8 mouse cellular contexts compared by ENCODE assay signal in the genomic region with DNA sequence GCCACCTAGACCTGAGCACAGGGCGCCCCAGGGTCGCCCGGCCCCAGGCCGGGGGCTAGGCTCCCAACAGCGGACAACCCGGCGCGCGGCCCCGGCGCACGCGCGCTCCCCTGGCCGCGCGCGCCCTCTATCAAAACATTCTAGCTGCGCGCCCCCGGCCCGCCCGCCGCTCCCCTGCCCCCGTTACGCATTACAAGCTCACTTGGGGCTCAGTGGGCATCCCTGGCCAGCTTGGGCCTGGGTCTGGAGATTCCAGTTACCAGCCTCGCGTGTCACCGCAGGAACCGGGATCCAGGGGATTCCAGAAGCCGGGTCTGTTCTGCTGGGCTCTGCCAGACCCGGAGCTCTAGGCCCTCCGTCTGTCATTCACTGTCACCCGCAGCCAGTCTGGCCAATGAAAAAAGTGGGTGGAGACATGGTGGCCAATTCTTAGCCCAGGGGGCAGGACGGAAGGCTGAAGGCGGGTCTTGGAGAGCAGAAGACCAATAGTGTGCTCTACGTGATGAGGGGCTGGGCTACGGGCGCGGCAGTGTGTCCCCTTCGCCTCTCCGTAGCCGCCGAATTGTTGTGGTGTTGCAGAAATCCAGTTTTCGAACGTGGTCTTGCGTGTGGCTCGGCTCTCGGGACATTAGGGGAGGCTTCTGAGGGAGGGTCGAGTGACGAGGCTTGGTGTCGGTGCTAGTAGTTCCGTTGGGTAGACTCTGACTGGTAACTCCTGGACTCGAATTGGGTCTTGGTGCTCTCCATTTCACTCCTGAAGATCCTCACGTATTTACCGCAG. TPM values are rescaled to one million over a fixed set of nuclear protein-coding genes. Genes with fewer than 3 reads are reported as not detected.
DNase-seq lines count a peak whose midpoint lies in the region; ATAC-seq lines count a peak whose summit lies in the region.

A gene (plus strand): TSS at position 530 of the 781 bp plus-strand sequence.
A gene (minus strand): TSS at position 575 of the 781 bp plus-strand sequence.

- peak within 1 kb of the TSS; percentile 84 for H3K27ac ChIP-seq in forebrain, embryonic 14.5 days (ENCODE audit: low read depth, low read length)
- H3K27ac ChIP-seq in neural tube, embryonic 15.5 days (replicated peaks) = peak within 1 kb of the TSS; percentile 97

- H3K9me3 ChIP-seq in forebrain, embryonic 14.5 days (replicated peaks; ENCODE audit: control insufficient read depth, low read length) = no peaks in the 10 kb centered on the region
- H3K9me3 ChIP-seq in neural tube, embryonic 15.5 days (replicated peaks) = no peaks in the 10 kb centered on the region

- under 1% methylated on average over 47 of the region's 56 CpGs for WGBS in forebrain, embryonic 14.5 days
- WGBS in neural tube, embryonic 15.5 days = under 1% methylated on average over 56 of the region's 56 CpGs

- intact Hi-C loops in heart, postnatal 14 days (cut with DNase I) = loop anchor here (2.0 kb wide), 1 partner anchor 19 kb away; a partner anchor contains a TSS

- peaks cover 30% of the 10 kb centered on the region for H3K36me3 ChIP-seq in forebrain, embryonic 14.5 days (ENCODE audit: control insufficient read depth, insufficient read depth, low read length)
- peaks cover 45% of the 10 kb centered on the region for H3K36me3 ChIP-seq in neural tube, embryonic 15.5 days

- H3K9ac ChIP-seq in forebrain, embryonic 14.5 days (ENCODE audit: low read length) = peak within 1 kb of the TSS; percentile 87
- peak within 1 kb of the TSS; percentile 91 for H3K9ac ChIP-seq in neural tube, embryonic 15.5 days (replicated peaks)

- peak; percentile 100 for ATAC-seq in forebrain, embryonic 14.5 days
- ATAC-seq in neural tube, embryonic 15.5 days (ENCODE audit: low FRiP score) = peak; percentile 99

- DNase-seq in ES-CJ7 (ENCODE audit: low read depth, low spot score) = peak; percentile 100
- peak; percentile 94 for DNase-seq in cerebellum, adult 11 months
- DNase-seq in forebrain, embryonic 14.5 days (ENCODE audit: low spot score) = peak; percentile 99
- peak; percentile 91 to 92 for DNase-seq in heart, postnatal 14 days
- DNase-seq in layer of hippocampus, adult 11-12 months (ENCODE audit: low spot score) = peak; percentile 97
- peak; percentile 99 for DNase-seq in lung, adult 18-20 months
- peak; percentile 96 for DNase-seq in testis, postnatal 14 days (ENCODE audit: low spot score)

- peak within 1 kb of the TSS; percentile 98 for H3K4me2 ChIP-seq in forebrain, embryonic 14.5 days (ENCODE audit: low read length)
- H3K4me2 ChIP-seq in neural tube, embryonic 15.5 days = peak within 1 kb of the TSS; percentile 97

- peaks cover 14% of the 10 kb centered on the region for H3K4me1 ChIP-seq in forebrain, embryonic 14.5 days (ENCODE audit: control insufficient read depth, insufficient read depth, low read length)
- peaks cover 30% of the 10 kb centered on the region for H3K4me1 ChIP-seq in neural tube, embryonic 15.5 days

- peak within 1 kb of the TSS; percentile 62 for H3K4me3 ChIP-seq in forebrain, embryonic 14.5 days (ENCODE audit: low read depth, low read length)
- peak within 1 kb of the TSS; percentile 67 for H3K4me3 ChIP-seq in neural tube, embryonic 15.5 days (replicated peaks)

- H3K27me3 ChIP-seq in forebrain, embryonic 14.5 days (replicated peaks; ENCODE audit: control insufficient read depth, insufficient read depth, low read length) = no peaks in the 10 kb centered on the region
- no peaks in the 10 kb centered on the region for H3K27me3 ChIP-seq in neural tube, embryonic 15.5 days (replicated peaks)

RNA-seq across cellular contexts. Expression of the first gene that starts in this region (rescaled TPM):
- polyA plus RNA-seq in forebrain, embryonic 14.5 days (2014; fragmentation: Nextera tagmentation; extraction: Ambion mirVana) = 16.3 and 16.9 TPM in 2 replicates
- total RNA-seq in heart, postnatal 14 days (2021) = 10 to 100 TPM; 13.5 to 13.6 TPM
- polyA plus RNA-seq in neural tube, embryonic 15.5 days (2015; fragmentation: Nextera tagmentation; extraction: Ambion mirVana) = 24.9 and 25.1 TPM in 2 replicates

RNA-seq across cellular contexts. Expression of the second gene that starts in this region (rescaled TPM):
- polyA plus RNA-seq in forebrain, embryonic 14.5 days (2014; fragmentation: Nextera tagmentation; extraction: Ambion mirVana) = 25.5 and 34.1 TPM in 2 replicates
- total RNA-seq in heart, postnatal 14 days (2021) = 10 to 100 TPM; 61.1 to 68.8 TPM
- 59.2 and 63.6 TPM in 2 replicates for polyA plus RNA-seq in neural tube, embryonic 15.5 days (2015; fragmentation: Nextera tagmentation; extraction: Ambion mirVana)

Comparison
In these comparisons a context has a peak if more than half of its experiments do, and no peak if none do; other contexts are left out.
1. Peak in every context shown above with its lines: DNase-seq, ATAC-seq, H3K4me3 ChIP-seq and H3K27ac ChIP-seq.